Mouse (Mus musculus): ENCODE measurements around the gene Olfr801.

Gene Olfr801

DNA sequence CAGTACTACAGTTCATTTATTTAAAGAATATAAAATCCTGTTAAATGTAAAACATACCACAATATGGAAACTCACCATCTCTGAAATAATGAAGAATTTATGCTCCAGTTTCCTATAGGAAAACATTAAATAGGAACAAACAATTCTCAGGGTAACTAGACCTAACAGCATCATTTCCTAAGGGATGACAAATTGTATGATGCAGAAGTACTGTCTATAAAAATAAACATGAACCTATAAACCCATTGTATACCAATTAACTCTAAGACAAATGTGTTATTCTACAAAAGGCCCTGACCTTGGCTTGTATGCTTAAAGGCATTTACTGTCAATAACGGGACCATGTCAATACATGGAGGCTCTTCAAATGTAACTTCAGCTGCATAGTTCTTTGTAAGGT, at the start of gene Olfr801:
Gene Olfr801 (minus strand): TSS at position 101 of the 400 bp plus-strand sequence.
- in situ Hi-C loops (cut with MboI) = no loop called here

DNA sequence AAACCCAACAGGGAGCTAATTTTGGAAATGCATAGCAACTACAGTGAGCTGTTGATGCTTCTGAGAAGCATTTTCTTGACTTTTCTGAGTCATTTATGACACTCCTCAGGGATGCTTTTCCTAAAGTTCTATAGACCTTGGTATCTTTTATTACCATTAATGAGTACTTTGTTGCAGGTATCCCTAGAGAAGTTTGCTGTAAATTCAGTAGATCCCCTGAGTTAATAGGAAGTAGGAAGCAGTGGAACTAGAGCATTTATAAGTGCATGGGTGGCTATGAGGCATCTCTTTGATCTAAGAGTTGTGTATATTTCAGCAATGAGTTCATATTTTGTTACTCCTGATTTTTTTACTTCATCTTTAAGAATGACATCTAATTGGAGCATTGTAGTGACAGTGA, 29.2 kb upstream of the Olfr801 start, which contains the start of gene Olfr804:
Gene Olfr804 (plus strand): TSS at position 301 of the 400 bp plus-strand sequence.
- in situ Hi-C loops (cut with MboI) = no loop called here

DNA sequence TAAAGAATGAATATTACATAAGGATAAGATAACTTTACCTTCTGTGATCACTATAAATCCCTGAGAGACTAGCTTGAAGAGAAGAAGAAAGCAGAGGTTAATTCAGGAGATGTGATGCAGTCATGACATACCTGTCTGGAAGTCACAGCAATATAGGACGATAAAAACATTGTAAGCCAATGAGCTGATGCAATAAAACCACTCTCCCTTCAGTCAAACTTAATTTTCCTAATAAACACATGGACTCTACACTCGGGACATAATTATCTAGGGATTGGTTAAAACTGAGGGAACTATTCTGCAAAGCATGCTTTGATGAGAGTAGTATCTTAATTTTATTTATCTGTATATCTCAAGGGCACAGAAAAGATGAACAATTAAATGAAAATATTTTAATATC, 20.5 kb upstream of the Olfr801 start, which contains the start of gene Olfr803:
Gene Olfr803 (minus strand): TSS at position 101 of the 400 bp plus-strand sequence.
- in situ Hi-C loops (cut with MboI) = no loop called here

DNA sequence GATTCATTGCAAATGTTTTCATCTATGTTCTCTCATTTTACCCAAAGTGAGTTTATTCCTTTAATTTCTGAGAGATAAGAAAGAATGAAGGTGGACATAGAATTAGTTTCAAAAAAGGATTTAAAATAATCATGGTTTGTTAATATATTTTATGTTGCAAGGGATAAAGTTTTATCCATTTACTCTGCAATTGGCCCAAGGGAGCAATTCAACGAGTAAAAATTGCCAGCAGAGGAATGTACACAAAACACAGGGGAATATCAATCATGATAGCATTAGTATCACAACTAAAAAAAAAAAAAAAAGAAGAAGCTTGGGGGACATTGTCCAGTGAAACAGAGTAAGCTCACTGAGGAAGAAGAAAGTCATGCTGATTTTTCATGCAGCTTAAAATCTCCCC, 14.4 kb upstream of the Olfr801 start, which contains the start of gene Olfr802:
Gene Olfr802 (minus strand): TSS at position 101 of the 400 bp plus-strand sequence.
- in situ Hi-C loops (cut with MboI) = no loop called here

DNA sequence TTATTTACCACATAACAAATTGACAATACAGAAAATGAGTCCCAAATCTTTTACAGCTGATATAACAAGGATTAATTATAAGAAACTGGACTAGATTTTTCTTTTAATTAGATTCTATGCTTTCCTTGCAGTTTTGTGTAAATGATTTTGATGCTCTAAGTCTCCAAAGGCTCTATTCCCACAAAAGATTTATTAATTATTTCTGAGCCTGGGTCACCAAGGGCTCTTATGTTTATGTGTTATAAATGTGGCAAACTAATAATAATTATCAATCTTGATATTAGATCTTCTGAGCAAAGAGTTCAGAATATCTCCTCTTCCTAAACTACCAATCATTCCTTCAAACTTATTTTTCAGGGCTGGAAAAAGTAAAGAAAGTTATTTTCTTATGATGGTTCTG, 16.3 kb downstream of the Olfr801 start, which contains the start of gene Olfr800:
Gene Olfr800 (plus strand): TSS at position 301 of the 400 bp plus-strand sequence.
- in situ Hi-C loops (cut with MboI) = no loop called here

DNA sequence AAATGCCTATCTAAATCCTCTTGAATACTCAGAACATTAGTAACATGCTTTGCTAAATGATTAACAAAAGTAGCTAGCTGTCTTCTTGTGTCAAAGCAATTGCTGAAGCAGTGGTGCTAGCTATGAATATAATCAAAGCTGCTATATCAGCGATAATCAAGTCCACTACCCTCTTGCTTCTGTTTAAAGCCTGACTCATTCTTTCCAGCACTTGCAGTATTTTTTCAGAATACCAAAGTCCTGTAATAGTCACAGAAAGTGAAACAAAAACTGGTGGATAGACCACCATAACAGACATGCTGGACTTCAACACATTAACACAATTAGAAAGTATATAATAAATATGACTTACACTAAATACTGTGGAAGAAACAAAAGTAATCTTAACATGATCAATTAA, 21.9 kb downstream of the Olfr801 start:
- in situ Hi-C loops (cut with MboI) = no loop called here

DNA sequence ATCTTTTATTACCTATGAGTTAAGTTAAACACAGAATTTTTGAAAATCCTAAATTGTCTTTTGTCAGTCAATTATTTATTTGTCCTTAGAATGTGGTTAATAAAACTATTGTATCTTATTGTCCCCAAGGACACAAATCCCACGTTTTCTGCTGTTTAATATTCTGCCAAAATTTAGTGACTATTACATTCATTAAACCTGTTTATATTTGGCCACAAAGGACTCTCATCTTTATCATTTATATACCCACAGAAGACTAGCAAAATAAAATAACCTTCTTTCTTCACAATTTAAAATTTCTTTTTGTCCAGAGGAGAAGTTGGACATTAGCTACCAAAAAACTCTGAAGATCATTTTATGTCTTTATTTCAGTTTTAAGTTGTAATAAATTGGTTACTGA, 36.5 kb downstream of the Olfr801 start, which contains the start of gene Olfr799:
Gene Olfr799 (plus strand): TSS at position 301 of the 400 bp plus-strand sequence.
- in situ Hi-C loops (cut with MboI) = no loop called here

DNA sequence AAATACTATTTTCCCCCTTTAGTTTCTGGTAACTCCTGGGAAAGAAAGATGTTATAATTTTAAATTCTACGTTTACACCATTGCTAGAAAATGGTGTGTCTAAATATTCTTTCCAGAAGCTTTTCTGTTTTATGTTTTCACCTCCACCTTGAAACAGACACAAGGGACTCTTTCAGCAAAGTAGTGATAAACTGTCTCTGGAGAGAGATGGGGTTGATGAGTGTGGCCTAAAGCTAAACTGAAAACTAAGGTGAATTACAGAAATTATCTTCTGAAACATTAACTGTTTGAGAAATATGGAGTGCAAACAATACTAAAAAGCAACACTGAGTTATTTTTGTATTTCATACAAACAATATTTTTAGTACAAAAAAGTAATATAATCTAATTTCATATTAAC, 45.8 kb downstream of the Olfr801 start, which contains the start of gene Olfr798:
Gene Olfr798 (minus strand): TSS at position 101 of the 400 bp plus-strand sequence.
- in situ Hi-C loops (cut with MboI) = no loop called here

DNA sequence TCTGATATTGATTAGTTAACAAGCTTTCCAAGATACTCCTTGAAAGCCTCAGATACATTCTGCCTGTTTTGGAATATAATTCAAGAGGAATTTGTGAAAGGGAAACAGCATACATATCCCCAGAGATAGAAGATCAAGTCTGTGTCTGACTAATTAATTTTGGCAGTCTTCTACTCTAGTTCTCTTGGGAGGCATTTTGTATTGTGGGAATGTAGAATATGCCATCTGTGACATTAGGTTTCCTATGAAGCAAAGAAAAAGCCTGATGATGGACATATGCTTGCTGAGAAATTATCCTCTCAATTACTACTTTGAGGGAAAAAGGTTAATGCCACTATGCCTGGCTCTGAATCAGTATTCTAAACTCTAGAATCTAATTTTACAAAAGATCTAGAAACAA, 50.4 kb downstream of the Olfr801 start:
- in situ Hi-C loops (cut with MboI) = no loop called here

DNA sequence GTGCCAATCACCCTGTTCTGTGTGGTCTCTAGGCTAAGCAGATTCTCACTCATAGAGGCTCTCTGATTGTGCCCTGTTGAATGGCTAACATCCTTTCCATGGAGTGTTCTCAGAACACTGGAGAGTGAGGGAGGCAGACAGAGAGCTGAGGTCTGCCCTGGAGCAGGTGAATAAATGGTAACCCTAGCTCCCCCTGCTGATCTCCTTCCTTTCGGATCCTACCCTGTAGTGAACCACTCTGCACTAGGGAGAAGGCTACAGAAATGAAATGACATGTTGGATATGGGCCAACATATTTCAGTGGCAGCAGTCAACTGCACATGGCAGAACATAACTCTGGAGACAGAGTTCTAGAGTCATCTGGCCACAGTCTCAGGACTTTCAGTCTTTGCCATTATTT, 51.9 kb downstream of the Olfr801 start:
- in situ Hi-C loops (cut with MboI) = no loop called here

All from mature B cell (primary cell).